Mouse (Mus musculus): Measurements from ENCODE around the gene Prl7b1.

DNA sequence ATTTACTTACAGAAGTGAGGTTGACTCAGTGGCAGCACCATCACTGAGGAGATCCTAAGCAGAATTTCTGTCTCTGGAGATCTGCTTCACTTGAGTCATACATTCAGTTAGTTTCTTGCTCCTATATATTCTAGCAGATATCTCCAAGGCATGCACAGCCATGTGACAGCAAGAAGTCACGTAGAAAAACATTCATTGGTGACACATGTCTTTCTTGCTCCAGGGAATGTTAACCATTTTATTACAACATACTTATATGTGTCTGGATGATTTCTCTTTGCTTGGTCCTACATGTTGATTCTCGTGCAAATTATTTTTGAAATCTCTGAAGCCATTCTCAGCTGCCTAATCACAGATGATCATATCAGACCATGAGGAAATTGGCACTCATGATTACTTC is 45.9 kb downstream of the Prl7b1 start, which contains the start of gene Prl8a9:
- no peak for TF ChIP-seq EP300 (IDR thresholded peaks at IDR 0.05; ENCODE audit: low read depth)
- no peak for TF ChIP-seq CTCF (IDR thresholded peaks at IDR 0.05; ENCODE audit: low read depth)
